Mouse (Mus musculus): Measurements from ENCODE around the gene Pard3b.
"Not testable (repeated sequence)": the region's sequence is repeated elsewhere in the genome, so short reads cannot be mapped to it uniquely, and the experiment has no call there.

Gene Pard3b

DNA sequence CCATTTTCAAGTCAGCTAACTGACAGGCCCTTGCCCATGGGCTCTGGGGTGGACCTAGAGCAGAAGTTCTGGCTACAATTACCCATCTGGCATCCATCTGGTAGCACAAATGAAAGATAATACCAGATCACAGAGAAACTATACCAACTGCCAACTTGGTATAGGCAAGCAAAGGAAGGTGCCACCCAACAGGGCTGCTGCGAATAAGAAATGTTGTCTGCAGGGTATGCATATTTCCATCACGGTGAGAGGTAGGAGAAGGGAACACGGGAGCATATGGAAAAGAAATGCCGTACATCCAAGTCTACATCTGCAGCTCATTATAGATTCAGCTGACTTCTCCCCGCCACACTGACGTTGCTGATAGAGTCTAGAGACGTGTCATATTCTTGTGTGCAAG lies 924.4 kb downstream of the Pard3b start:
- no peak for DNase-seq (ENCODE audit: extremely low read depth, low read depth, low spot score)

DNA sequence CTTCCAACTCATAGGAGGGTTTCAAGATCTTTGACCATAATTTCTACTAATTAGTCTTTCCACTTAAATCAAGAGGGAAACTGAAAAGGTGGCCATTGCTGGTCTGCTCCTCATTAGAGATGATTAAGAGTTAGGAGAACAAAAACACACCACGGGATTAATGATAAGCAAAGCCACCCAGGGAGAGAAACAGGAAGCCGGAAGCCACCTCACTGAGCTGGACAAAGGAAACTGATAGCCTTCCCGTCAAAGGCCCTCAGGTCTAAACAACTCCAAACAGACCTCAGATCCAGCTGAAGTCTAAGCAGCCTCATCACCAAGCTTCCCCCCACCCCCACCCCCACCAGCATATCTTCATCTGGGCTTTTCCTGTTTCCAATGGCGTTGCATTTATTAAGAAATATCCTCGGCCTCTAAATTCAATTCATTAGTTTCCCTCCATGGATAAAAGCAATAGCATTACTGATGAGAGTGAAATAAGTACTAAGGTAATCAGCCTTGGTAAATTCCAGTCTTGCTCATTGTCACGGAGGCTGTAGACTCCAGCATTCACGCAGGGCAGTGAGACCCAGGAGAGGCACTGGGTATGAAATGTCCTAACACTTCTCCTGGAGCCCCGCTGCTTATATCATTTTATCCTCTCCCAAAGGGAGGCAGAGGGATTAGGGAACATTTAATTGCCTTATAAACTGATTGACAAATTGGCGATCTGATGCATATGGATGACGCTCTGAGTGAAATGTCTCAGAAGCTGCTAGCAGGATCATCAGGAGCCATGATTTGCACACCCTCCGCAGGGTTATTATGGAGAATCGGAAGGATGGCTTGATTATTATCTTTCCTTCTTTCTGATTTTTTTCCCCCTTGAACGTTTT lies 925.9 kb downstream of the Pard3b start:
- DNase-seq (ENCODE audit: extremely low read depth, low read depth, low spot score), result no peak

DNA sequence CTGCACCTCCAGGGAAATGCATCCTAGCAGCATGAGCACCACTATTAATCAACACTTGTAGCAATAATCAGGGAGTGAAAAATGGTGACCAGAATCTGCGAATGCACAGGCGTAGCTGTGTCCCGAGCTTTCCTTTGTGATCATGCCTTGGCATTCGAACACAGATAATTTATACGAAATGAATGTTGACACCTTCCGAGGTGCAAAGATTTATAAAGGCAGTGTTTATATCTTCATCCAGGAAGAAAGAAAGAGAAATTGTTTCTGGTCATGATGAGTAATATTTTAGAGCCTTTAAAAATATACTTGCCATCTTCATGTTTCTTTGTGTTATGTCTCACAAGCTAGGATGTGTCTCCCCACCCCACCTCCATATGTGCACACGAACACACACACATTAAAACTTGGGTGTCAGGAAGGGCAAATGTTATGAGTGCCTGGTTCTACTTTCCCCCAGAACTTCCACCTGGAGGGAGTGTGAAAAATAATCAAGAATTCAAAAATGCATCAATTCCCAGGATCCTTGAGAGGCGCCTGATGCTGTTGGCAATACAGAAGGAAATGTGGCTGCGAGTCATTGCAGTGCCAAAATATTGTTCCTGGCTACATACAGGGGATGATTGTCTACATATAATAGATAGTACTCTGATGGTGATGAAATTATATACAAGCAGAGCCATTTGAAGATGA lies 926.6 kb downstream of the Pard3b start:
- no peak for DNase-seq (ENCODE audit: extremely low read depth, low read depth, low spot score)

DNA sequence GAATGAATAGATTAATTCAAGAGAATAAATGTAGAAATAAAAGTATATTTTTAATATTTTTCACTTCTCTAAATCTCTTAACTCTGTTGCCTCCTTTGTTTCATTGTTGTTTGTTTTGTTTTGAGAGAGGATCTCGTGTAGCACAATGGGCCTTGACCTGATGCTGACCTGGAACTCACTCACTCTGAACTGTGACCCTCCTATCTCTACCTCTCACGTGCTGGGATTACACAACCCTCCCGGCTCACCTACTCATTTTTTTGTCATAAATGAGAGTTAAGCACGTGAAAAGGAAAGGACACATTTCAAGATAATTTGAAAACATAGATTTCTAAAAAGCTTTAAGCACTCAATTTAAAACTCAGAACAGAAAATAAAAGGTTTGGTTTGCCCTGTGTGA lies 928.0 kb downstream of the Pard3b start:
- DNase-seq (ENCODE audit: extremely low read depth, low read depth, low spot score), result no peak

DNA sequence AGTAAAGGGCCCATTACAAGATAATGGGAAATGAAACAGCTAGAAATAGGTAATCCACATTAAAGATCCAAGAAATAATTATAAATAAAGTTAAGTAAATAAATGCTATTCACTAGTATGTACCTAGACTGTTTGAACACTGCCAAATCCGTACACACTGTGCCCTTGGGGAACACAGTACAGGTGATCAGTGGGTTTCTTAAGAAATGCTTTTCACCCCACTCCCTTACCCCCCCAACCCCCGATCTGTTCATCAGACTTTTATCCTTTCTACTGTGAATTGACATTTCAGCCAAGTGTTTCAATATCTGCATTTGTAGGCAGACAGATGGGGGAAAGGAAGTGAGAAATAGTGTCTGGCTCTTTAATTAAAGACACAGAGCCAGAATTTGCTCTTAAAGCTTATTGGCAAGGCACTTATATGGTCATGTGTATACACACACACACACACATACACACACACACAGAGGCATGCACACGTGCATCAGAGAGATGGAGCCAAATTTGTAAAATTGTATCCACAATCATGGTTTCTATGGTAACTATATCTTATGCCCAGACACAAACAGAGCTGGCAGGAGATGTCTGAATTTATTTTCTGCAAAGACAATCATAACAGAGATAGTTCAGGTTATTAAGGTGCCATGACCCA lies 938.4 kb downstream of the Pard3b start:
- DNase-seq (ENCODE audit: extremely low read depth, low read depth, low spot score), result no peak

DNA sequence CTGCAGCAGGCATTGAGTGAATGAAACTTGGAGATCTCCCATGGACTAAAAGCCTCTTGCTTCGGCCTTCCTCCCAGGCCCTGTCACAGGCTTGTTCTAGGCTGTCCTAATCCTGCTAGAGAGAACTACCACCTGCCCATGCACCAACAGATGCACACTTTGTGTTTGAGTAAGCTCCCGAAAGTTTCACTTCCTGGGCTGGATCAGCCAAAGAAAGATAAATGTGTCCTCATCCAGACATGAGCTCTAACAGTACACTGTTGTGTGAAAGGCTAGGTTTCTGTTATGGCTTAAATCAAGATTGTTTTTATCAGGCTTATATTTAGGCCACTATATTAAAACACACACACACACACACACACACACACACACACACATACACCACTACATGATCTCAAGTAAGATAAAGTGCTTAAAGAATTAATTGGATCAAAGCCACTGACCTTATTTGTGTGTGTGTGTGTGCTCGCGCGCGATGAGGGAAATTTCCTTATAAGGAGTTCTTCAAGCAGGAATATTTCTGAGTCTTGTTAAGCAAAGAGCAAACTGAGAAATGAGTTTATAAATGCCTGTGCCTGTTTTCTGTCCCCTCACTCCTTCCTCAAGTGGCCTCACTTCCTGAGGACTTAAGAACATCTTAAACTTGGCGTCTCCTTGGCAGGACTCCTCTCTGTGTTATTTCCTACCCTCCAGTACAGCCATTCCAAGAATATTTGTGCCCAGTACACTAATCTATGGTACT lies 940.6 kb downstream of the Pard3b start:
- no peak for DNase-seq (ENCODE audit: extremely low read depth, low read depth, low spot score)

DNA sequence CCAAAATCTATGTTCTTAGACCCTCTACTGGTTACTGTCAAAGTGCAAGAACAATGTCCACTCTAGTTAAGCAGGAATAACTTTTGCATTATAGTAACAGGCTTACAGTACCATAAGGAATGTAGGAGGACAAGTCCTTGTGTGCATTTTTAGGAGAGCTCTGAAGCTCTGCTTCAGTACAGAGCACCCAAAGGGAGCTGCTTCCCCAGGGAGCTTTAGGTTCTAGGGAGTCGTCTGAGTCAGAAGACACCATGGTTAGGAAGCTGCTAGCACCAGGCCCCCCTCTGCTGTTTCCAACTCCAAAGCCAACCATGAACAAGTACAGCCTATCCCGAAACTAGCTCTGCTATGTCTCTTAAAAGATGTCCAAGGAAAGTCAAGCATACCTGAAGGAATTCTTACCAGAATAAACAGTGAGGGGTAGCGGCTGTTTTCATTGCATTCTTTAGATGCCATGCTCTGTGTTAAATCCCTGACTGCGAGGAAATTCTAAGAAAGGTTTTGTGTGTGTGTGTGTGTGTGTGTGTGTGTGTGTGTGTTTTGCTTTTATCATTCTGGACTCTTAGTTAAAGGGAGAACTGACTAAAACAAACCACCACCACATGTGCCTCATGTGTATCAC lies 941.8 kb downstream of the Pard3b start:
- no peak for DNase-seq (ENCODE audit: extremely low read depth, low read depth, low spot score)

DNA sequence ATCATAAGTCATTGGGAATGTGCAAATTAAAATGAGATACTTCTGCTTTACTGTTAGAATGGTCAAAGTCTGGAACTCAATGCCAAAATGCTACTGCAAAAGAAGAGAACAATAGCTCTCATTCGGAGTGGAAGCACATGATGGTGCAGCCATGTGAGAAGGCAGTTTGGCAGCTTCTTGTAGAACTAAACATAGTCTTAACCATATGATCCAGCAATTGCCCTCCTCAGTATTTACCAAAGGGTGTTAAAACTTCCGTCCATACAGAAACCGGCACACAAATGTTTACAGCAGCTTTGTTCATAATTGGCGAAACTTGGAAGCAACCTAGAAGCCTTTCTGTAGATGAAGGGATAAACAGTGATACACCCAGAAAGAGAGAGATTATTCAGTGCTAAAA lies 943.9 kb downstream of the Pard3b start:
- DNase-seq (ENCODE audit: extremely low read depth, low read depth, low spot score), result no peak

DNA sequence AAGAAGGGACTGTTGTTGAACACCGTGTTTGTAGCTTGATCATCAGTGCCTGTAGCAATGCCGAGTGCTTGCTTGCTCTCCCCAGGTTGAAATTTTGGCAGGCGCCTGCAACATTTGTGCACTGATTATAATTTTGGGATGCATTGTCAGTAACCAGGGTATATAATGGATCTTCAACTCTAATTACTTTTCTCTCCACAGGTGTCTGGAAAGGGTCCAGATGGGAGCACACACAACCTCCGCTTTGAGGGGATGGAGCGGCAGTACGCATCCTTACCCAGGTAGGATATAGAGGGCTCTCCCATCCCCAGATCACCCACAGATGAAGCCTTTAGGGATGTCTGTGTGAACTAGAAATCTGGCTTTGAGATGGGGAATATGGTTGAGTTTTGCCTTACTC lies 948.9 kb downstream of the Pard3b start:
- no peak for DNase-seq (ENCODE audit: extremely low read depth, low read depth, low spot score)

DNA sequence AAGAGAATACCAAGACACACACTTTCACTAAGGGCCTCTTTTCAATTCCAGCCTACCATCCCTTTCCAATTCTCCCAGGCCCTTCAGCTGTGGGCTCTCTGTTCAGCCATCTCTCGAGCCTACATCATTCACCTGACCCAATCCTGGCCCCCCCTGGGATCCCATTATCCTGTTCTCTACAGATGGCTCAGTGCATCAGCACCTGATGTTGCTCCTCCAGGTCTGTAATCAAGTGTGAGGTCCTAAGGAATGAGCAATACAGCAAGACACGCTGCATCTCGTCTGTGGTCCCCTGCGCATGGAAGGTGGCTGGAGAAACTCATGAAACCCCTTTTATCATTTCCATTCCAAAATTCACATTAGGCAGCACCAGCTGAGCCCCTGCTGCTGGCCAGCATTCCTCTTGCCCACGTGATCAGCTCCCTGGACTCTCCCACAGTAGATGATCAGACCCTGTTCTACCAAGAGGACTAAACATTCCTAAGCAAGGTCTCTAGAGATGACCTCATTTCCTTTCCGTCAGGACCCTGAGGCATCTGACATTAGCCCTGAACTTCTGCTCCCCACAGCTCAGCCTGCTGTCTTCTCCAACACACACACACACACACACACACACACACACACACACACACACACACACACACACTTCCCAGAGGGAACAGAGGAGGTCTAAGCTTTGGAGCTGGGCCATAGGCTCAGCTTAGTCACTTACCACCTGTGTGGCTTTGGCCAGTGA lies 952.8 kb downstream of the Pard3b start:
- DNase-seq (ENCODE audit: extremely low read depth, low read depth, low spot score), result no peak

DNA sequence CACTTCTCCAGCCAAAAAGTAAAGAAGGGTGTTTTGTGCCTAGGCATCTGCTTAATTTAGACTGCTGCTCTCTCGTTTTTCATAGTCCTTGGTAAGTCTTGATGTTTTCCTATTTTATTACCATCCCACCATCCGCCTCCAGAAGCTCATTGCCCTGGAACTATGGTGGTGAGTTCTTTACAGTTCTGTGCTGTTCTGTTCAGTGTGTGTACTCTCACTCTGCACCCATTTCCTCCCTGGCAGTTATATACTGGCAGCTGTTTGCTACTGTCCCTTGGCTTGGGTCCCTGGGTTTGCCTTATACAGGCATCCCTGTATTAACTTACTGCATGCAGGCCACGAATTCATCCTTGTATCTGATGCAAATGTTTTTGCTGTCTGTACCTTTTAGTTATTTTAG lies 956.8 kb downstream of the Pard3b start:
- DNase-seq (ENCODE audit: extremely low read depth, low read depth, low spot score), result no peak

DNA sequence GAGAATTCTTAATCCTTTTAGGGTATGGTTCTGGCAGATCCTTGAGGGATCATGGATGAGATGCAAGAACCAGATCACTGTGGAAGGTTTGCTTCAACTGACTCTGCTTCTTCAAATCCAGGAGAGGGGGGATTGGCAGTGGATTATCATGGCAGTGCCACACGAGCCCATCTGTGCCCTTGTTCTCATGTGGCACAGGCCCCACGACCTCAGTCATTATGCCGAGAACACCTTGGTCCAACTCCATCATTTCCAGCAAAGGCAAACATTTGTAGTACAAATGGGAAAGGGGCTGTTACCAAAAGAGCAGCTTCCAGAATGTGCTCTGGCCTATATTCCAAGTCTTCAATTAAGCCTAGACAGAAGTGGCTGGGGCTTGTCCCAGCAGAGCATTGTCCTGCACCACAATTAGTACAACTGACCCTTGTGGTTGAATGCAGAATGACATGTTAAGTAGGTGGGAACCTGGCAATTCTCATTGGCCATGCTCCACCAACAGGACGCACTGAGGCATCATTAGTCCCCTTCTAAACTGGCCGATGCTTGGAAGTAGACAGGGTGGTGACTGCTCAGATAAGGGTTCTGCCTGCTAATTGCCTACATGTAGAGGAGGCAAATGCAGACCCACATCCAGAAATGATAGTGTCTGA lies 959.3 kb downstream of the Pard3b start:
- no peak for DNase-seq (ENCODE audit: extremely low read depth, low read depth, low spot score)

DNA sequence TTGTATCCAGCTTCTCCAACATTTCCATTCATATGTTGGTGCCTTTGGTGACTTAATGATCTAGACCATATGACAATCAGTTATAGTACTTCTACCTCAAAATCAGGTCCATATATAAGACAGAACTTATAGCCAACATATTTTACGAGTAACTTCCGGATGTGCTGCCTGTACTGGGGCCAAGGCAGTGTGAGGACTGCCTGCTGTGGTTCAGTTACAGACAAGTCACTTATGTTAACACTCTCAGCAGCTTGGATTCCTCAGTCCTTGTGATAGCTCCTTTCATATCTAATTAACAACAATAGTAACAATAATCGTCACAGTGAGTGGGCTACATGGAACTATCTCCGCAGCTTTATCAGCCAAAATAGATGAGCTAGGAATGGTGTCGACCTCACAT lies 959.9 kb downstream of the Pard3b start:
- DNase-seq (ENCODE audit: extremely low read depth, low read depth, low spot score), result no peak

DNA sequence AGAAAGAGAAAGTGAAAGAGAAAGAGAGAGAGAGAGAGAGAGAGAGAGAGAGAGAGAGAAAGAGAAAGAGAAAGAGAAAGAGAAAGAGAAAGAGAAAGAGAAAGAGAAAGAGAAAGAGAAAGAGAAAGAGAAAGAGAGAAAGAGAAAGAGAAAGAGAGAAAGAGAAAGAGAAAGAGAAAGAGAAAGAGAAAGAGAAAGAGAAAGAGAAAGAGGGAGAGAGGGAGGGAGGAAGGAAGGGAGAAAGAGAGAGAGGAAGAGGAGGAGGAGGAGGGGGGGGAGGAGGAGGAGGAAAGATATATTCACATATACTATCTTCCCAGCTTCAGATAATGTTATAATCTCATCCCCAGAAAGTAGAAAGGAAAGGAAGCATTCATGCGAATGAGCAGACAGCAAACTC lies 966.0 kb downstream of the Pard3b start:
- not testable (repeated sequence) for DNase-seq (ENCODE audit: extremely low read depth, low read depth, low spot score)

DNA sequence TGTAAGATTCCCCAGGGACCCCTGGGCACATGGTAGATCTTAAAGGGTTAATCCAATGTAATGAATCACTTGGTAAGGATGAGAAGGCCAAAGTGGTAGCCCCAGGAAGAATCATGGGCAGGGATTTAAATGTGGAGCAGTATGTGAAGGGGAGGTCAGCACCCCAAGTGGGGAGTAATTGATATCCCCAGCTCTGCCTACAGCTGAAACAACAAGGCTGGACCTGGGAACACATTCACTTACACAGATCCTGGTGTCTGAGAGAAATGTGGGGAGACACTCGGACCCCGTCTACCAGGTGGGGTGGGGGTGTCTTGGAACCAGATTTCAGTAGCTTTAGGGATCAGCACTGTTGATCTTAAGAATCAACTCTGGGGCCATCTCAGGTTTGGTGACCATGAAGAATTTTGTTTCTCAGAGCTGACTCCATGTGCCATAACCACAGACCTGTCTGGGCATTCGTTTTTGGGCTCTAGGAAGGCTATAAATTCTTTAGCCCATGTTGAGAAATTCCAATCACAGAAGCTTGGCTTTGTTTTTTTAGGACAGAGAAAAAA lies 979.6 kb downstream of the Pard3b start:
- no peak for DNase-seq (ENCODE audit: extremely low read depth, low read depth, low spot score)

DNA sequence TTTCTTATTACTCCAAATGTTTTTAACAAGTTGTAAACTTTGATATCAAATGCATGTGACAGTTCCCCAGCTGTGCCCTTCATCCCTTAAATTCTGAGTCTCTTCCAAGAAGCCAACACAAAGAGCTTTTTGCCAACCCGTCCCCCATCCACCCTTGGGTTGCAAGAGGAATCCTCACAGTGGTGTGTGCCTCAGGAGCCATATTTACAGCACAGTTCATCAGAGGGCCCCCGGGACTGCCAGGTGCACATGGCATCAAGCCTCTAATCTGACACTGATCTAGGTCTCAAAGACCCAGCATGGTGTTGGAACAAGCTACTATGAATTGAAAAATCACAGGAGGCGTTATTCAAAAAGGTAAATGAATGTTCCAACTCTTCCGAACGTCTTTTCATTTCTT lies 980.8 kb downstream of the Pard3b start:
- DNase-seq (ENCODE audit: extremely low read depth, low read depth, low spot score), result no peak

DNA sequence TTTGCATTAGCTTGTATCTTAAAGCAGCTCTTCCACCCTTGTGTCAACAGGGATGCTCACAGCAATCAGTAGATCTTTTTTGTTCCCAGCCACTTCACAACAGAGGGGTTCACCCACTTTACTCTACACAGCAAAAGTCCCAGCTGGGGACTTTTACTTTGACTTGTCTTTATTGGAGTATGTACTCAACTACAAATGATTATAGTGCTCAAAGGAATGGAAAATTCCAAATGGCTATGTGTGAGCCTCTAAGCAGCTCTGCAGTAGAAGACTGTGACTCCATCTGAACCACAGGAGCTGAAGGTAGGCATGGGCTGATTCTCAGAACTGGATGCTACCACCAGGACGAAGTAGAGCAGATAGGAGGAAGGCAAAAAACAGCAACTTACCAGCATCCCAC lies 983.8 kb downstream of the Pard3b start:
- DNase-seq (ENCODE audit: extremely low read depth, low read depth, low spot score), result no peak

DNA sequence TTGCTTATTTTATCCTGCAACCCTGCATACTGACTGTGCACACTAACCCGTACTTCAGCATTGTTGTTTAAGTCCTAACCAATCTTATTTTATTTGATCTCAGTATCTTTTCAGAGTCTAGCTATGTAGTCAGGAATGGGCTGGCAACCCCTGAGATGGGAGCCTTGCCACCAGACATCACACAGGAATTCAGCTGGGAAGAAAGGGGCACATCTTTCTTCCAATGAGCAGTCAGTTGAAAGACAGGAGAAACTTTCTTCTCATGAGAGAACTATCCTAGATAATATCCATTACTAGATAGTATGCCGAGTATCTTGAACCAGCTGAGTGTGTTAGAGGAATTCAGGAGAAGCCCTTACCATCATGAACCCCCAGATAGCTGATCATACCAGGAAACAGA lies 985.5 kb downstream of the Pard3b start:
- no peak for DNase-seq (ENCODE audit: extremely low read depth, low read depth, low spot score)

DNA sequence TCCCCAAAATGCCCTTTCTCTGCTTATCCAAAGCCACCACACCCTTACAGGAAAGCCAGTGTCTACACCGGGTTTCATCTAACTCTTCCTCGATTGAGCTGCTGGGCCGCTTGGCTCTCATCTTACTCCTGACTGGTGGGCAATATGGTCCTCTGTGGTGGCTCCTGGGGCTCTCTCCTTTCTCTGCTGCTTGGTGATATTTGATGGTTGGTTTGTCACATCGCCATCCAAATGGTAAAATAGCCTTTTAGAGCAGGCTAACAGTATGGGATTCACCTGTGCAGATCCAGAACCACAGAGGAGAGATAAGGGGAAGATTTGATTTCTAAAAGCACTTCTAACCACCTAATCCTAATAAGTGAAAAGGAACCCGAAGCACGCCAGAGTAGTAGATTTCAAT lies 986.2 kb downstream of the Pard3b start:
- DNase-seq (ENCODE audit: extremely low read depth, low read depth, low spot score), result no peak
